Mouse (Mus musculus): ENCODE data around the gene Dock10.

The Dock10 gene

DNA sequence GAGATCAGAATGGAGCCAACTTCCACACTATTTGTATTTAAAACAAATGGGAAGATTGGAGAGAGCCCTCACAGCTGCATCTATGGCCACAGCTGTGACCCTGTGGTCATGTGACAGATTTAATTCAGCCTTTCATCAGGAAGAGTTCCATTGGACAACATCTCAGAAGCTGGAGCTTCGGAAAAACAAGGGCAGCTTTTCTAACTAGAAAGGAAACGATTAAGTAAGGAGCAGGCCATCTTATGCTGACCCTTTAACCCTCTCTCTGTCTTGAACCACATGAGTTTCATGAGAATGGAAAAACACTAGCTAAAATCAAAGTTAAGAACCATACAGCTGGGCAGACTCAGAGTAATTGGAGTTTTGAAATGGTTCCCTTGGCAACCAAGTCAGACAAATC lies 101.9 kb downstream of the Dock10 start:
- no peak for DNase-seq (ENCODE audit: low spot score)

DNA sequence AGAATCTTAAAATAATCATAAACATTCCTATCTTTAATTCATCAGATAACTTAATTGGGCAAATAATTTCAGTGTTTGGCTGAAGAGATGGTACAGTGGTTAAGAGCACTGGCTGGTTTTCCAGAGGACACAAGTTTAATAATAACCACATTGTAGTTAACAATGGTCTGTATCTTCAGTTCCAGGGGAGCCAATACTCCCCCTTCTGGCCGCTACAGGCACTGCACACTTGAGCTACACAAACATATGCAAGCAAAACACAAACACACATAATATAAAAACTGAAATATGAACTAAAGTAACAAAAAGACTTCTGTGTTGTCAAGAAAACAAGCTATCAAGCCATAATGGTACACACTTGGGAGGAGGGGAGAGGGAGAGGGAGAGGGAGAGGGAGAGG lies 102.5 kb downstream of the Dock10 start:
- DNase-seq (ENCODE audit: low spot score), result no peak

DNA sequence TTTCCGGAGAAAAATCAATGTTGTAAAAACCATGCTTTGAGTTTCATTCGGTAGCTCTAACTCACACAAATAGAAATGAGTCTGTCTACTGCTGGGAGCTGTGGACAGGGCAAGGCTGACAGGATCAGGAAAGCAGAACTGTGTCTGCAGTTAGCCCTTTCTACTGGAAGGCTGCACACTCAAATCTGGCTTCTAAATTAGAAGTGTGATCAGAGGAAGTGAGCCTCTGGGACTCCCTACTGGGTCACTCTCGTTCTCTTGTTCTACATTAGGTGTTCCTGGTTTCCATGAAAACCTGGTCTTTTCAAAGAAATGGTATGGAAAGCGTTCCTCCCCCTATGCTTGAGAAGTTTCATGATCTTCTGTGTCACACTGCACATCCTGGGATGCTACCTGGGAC lies 103.1 kb downstream of the Dock10 start:
- no peak for DNase-seq (ENCODE audit: low spot score)

DNA sequence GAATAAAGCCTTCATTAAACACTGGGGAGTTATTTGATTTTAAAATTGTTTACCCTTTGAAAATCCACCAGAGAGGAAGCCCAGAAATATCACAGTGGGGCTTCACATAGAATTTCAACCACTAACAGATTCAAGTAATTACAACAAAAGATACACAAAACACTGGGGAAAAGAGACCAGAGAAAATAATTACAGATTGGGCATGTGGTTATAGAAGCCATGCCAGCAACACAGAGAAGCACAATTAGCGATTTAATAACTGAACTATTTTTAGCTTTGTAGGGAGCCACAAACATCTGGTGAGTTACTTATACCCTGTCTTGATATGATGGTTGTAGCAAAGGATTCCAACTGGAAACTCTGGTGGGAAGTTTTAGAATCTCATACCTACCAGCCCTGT lies 104.2 kb downstream of the Dock10 start:
- no peak for DNase-seq (ENCODE audit: low spot score)

DNA sequence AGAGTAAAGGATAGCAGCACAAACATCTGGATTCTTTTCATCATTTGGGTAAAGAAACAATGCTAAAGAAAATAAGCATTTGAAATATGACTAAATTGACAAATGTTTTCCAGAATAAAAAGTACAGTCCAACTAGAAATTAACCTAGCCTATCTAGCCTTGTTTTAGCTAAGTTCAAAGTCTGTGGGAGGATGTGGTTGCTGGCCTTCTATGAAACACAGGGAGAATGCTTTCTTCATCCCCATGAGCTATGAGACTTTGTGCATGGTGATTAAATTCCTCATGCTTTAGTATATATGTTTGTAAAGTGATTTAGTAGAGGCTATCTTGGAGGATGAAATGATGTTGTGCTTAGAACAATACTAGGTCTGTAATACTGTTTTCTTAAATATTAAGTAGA lies 105.5 kb downstream of the Dock10 start:
- no peak for DNase-seq (ENCODE audit: low spot score)

DNA sequence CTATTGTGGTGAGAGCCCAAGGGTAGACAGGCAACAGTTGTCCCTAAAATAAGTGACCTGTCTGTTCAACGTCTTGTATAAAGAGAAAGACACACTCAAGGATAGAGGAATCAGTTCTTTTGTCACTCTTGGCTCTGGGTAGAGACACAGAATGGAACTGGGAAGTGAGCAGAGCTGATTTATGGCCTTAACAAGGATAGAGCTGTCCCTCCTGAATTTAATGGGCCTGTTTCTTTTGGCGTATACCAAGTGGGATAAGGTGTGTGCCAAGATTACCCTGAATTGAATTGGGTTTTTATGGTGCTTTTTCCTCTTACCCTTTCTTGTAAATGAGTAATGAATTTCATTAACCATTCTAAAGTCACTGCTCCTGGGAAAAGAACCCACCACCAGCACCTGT lies 106.2 kb downstream of the Dock10 start:
- no peak for DNase-seq (ENCODE audit: low spot score)

DNA sequence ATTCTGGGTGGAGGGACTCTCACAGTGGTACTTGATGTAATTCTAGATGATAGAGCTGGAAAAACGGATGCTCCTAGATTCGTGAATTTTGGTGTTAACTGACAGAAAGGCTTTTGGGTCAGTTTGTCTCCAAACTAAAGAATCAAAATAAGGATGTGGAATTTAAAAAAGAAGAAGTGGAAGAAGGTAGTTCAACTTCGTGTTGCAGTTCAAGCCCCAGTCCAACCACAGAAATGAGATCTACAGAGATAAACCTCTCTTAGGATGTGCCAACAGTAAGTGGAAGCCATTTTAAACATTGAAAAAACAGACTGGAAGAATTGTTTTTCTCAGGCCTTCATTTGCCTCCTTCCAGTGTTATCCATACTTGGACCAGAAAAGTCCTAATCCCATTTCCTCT lies 111.7 kb downstream of the Dock10 start:
- DNase-seq (ENCODE audit: low spot score), result no peak

DNA sequence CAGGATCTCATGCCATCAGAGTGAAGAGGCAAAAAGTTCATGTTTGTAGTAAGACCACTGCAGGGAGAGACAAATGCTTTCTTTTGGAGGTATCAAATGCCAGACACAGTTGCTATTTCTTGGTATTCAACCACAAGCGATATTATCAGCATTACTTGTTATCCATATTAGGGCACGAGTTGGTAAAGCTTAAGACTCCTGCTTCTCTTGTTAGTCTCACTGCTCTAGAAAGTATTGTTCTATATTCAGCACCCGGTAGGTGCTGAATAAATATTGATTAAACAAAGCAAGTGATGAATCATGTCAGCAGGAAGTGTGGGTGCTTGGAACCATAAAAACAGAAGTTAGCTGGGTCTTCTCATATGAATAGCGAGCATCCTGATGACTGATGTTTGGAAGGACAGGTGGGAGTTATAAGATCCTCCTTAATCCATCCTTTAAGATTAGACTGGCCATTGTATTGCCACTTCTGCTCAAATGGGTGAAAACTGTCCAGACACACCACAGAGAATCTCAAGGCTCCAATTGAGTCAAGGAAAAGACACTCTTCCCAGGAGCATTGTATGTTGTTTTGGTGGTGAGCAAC lies 114.4 kb downstream of the Dock10 start:
- no peak for DNase-seq (ENCODE audit: low spot score)

DNA sequence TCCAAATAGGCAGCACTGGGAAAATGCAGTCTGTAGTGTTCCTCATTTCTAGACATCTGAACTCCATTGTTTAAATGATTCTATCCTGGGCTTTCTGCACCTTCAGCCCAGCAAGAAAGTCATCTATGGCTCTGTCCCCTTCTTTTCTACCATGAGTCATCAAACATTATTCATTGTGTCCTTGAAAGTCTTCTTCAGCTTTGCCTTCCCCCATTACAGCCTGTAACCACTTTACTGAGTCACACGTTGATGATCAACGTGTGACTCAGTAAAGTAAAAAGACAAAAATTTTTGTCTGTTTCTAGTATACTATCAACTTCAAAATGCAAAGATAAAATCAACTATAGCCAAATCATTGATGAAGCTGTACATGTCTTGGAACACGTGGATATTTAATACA lies 116.5 kb downstream of the Dock10 start:
- DNase-seq (ENCODE audit: low spot score), result no peak

DNA sequence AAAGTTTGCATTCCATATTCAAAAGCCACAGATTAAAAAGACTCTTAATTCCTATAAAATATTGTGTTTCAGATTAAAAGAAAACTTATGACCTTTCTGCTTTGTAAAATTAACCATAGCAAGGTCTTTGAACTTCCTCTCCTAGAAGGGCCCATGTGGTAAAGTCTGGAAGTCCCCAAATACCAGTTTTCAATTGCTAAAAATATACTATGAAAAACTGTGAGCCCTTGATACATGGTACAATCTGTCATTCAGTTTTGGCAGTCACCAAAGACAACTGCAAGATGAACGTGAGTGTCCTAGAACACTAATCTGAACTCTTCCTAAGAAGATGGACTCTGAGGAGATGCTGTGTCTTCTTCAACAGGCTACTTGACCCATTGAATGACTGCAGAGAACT lies 117.0 kb downstream of the Dock10 start:
- DNase-seq (ENCODE audit: low spot score), result no peak

DNA sequence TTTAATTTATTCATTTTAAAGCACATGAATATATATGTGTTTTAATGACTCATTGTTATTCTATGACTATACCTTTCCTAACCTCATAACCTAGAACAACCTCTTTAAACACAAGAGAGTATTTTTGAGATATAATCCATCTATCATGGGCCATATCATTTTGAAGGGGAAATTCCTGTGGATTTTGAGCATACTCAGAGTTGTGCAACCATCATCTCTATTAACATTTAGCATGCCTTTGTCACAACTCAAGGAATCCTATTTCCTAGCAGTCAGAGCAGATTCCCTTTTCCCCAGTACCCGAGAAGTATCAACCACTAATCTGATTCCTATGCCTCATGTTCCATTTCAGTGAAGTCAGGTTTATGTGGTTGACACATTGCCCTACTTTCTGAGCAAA lies 118.8 kb downstream of the Dock10 start:
- no peak for DNase-seq (ENCODE audit: low spot score)

DNA sequence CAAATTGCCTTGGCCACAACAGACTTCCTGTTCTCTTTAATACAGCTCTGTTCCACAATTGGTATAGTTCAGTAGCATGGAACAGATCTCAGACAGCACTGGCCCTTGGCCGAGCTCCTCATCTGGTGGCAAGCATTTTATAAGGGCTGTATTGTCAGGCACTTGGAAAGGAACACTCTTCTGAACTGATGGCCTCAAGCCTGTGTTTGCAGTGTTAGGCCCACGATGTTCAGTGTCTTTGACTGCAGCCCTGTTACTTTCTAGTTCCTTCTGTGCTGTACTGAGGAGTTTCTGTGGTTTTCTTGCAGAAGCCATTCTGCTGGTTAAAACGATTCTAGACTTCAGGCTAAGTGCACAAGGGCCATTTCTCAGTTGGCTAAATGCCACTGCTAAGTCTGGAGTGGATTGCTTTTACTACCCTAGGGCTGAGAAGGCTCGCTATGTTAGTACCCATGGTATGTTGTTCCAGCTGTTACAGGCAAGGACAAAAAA lies 121.1 kb downstream of the Dock10 start:
- DNase-seq (ENCODE audit: low spot score), result no peak

DNA sequence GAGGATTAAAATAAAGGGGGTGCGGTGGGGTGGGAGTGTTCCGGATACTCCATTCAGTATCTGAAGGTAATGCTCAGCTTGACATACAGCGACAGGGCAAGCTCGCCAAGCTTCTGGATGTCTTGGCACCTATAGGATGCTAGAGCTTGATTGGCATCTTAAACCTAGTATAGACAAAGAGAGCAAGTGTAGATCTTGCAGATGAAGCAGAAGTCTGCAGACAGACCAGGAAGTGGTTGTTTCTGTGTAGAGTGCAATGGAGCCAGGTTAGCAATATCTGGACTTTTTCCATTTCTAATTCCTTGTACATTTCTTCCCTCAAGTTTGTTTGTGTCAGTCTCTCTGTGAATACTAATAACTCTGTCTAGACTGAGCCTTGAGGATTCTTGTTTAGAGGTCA lies 122.5 kb downstream of the Dock10 start:
- DNase-seq (ENCODE audit: low spot score), result no peak

DNA sequence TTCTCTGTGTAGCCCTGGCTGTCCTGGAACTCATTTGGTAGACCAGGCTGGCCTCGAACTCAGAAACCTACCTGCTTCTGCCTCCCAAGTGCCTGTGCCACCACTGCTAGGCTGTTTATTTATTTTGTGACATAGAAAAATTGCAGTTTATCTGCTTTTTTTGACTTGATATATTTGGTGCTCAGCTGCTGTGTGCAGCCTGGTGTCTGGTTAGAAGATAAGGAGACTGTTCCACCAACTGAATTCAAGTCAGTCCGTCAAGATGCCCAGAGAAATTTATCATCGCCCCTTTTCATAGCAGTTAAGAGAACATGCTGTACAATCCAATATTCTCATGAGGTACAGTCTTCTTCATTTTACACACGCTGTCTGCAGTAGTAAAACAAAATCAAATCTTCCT lies 124.8 kb downstream of the Dock10 start:
- DNase-seq (ENCODE audit: low spot score), result no peak

DNA sequence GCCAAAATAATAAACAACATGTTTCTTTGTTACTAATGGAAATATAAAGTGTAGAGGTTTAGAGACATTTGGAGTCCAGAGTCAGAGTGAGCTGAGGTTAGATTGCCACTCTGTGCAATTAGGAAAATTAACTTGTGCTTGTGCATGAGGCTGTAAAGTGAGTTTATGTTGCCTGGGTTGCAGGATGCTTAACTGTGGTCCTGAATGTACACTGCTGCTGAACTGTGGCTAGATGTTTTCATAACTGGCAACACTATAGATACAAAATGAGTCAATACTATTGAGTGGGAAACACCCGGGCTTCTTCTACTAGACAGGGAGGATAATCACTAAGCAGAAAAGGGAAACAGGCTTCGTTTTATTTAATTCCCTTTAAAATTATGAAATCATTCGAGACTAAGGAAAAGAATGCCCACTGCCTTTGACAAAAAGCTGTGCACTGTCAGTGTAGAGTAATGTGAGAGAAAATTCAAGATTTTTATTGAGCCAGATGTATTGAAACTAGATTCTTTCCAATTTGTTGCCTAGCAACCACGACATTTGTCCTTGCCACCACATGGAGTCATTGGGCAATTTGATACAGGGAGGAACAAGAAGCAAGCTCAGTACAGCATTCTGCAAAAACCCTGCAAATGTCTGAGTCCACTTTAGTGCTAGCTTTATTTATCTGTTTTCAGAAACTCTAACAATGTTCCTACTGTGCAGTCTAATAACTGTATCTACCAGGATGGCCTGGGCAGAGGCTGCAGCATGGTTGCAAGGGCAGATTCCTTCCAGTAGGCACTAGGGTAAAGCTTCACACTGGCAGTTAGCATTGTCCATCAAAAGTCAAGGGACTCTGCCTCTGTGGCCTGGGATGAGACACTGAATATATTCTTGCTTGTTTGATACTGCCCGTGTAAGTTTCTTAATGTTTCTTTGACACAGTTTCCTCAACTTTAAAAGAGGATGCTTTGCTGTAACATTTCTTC lies 127.9 kb downstream of the Dock10 start:
- DNase-seq (ENCODE audit: low spot score), result no peak

DNA sequence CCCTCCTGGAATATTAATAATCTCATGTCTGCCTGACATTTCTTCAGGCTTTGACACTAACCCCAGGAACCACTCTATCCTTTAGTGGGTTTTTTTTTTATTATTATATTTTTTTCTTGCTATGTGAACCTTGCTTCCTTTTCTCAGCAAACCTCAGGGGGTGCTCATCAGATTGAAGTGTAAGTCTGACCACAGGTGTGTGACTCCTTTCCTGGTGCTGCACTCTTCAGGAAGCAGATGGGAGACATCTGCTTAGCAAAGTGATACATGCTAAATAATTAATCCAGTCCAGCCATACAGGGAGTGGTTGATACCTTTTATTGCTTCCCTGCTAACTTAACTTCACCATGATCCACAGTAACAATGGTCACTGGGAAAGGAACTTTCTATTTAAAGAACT lies 130.3 kb downstream of the Dock10 start:
- no peak for DNase-seq (ENCODE audit: low spot score)

DNA sequence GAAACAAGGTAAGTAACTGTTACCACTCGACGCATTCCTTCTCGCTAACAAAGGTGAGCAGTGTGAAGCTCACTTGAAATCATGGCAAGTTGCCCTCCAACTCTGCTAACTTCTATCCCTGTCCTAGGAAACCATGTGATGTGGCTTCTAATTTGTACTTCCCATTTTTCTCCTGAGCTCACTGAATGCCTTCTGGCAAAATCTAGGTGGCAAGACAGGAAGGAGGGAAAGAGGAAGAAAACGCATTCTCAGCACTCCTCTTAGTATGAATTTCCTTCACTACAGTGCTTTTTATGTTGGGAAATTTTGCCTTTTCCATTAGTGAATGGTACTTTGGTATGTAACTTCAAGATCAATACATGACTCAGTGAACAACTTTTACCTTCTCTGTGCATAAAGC lies 131.5 kb downstream of the Dock10 start:
- no peak for DNase-seq (ENCODE audit: low spot score)

DNA sequence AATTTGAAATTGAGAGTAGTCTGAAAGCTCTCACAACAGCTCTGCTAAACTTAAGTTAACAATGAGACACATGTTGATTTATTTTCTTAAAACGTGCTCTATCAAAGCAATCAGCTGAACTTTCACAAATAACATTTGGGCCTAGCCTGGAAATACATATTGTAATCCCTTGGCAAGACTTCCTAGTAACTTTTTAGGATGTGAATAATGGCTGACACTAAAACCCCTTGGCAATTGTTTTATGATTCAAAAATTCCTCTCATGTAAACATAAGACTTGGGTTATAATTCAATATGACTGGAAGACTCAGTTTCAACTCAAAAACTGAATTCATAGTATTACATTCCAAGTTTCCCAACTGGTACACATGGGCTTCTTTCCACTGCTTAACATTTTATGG lies 133.0 kb downstream of the Dock10 start:
- no peak for DNase-seq (ENCODE audit: low spot score)

DNA sequence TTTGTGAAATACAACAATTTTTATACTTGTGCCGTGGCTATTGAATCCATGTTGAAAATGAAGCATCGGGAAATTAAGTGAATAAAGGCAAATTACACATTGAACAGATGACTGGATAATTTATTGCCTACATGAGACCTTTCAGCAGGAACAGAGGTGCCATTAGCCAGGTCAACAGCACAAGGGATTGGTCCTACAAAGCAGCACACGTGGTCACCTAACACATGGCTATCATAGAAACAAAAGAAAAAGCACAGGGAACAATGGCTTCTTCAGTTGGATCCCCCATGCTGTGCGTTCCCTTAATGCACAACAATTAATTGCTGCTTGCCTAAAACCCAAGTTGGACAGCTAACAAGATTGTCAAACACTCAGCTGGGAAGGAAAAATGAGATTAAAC lies 133.8 kb downstream of the Dock10 start:
- DNase-seq (ENCODE audit: low spot score), result no peak

DNA sequence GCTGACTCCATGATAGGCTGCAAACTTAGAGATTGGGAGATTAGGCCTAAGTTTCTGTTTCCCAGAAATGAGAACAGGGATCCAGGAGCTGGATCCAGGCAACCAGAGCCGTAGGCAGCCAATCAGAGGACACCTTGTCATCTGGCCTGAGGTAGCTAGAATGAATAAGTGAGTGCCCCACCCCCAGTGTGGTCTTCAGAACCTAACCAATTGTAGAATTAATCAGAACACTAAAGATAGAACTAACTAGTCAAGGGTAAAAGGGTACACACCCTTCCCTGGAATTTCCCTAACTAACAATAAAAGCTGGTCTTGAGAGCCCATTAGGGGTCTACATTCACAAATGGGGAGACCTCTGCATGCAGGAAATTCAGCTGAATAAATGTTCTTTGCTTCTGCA lies 135.7 kb downstream of the Dock10 start:
- no peak for DNase-seq (ENCODE audit: low spot score)

DNA sequence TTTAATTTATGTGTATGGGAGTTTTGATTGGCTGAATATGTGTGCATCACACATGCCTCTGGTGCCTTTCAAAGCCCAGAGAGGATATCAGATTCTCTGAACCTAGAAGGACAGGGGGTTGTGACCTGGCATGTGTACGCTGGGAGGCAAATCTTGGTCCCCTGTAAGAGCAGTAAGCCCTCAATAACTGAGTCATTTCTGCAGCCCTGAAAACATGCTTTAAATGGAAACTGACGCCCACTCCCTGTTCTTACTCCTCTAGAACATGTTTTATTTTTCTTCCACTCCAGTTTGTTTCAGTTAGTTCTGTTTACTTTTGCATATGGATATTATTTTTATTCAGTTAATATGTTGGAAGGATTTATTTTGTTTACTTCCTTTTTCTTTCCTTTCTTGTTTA lies 139.2 kb downstream of the Dock10 start:
- DNase-seq (ENCODE audit: low spot score), result no peak

DNA sequence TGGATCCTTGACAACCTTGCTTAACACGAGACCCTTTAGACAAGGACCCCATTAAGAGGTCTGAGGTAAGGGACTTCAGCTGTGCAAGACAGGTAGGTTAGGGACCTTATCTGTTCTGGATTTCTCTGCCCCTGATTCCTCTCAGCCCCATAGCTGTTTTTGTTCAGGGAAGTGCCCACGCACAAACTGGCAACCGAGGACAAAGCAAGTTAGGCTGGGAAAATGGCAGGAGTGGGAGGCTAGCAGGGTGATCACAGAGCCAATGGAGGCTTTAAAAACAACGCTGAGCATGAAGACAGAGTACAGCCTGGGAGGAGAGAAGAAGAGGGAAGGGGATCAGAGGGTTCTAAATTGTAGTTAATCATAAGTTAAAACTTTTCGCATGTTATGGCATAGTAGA lies 141.7 kb downstream of the Dock10 start:
- no peak for DNase-seq (ENCODE audit: low spot score)

DNA sequence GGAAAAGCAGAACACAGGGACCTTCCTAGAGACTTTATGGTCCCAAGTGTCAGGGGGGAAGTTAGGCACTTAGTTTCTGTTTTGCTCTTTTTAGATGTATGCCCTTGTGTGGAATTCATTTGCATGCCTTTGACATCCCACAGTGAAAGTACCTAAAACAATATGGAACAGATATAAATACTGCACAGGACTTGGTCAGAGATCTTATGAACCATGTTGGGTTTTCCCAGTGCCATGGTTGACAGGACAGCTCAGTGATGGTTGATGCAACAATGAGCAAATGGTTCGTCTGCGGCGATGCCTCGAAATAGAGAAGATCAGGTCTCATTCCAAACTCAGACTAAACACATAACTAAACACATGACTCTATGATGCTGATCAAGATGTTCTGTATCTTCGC lies 143.6 kb downstream of the Dock10 start:
- no peak for DNase-seq (ENCODE audit: low spot score)

Data from urinary bladder, postnatal 25 days (tissue).